Mouse (Mus musculus): Measurements from ENCODE around the gene Agt.

DNA sequence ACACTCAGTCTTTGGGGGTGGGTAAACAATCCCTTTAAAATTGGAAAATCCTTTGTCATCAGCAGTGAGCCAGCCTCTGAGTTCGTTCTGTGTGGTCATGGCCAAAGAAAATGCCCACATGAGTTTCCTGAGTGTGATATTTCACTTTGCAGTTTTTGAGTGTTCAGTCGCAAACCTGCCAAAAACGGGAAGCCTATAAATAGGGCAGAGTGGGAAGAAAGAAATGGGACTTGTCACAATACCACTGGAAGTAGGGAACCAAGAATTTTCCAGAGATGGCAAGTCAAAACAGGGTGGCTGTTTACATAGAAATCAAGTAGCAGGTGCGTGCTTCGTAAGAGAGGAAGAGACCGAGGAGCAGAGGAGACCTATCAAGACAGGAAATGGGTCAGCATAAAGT lies 53.0 kb downstream of the Agt start:
- no peak for TF ChIP-seq POLR2A (IDR thresholded peaks at IDR 0.05; ENCODE audit: insufficient read depth, low read depth, low read length)
- TF ChIP-seq CTCF (IDR thresholded peaks at IDR 0.05; ENCODE audit: insufficient read depth, low read depth, low read length), result no peak
